Mouse (Mus musculus): ENCODE results near the gene Dpp9. TPM values are rescaled to one million over a fixed set of nuclear protein-coding genes. Genes with fewer than 3 reads are reported as not detected.

Gene Dpp9
- polyA plus RNA-seq, 1 experiment, result not detected

- Histone ChIP-seq H3K27ac (ENCODE audit: insufficient read depth, low read depth, low read length) (no peak overlapping the region), H3K4me1 (ENCODE audit: control insufficient read depth, insufficient read depth, low read length) (peaks cover 4% of the 10 kb centered on the region), H3K4me3 (ENCODE audit: insufficient read depth, low read depth, low read length) (no peak overlapping the region)
- TF ChIP-seq CTCF (IDR thresholded peaks at IDR 0.05; ENCODE audit: insufficient read depth, low read depth, low read length) (peak; percentile 96), POLR2A (IDR thresholded peaks at IDR 0.05; ENCODE audit: insufficient read depth, low read depth, low read length) (no peak)
- WGBS, result 3% methylated on average over 9 of the region's 9 CpGs
Measured at GRCm38 (mm10) chr17:56159729-56160128, 59.0 kb downstream of the Dpp9 start.

GRCm38 (mm10) chr17:56153643-56154042, 65.1 kb downstream of the Dpp9 start:
- Histone ChIP-seq H3K4me3 (ENCODE audit: insufficient read depth, low read depth, low read length) (no peak overlapping the region), H3K27ac (ENCODE audit: insufficient read depth, low read depth, low read length) (no peak overlapping the region), H3K4me1 (ENCODE audit: control insufficient read depth, insufficient read depth, low read length) (peaks cover 6% of the 10 kb centered on the region)
- TF ChIP-seq CTCF (IDR thresholded peaks at IDR 0.05; ENCODE audit: insufficient read depth, low read depth, low read length) (no peak), POLR2A (IDR thresholded peaks at IDR 0.05; ENCODE audit: insufficient read depth, low read depth, low read length) (no peak)
- WGBS, result 45% methylated on average over 9 of the region's 9 CpGs

GRCm38 (mm10) chr17:56149897-56150296, 68.8 kb downstream of the Dpp9 start:
- WGBS, result 69% methylated on average over 2 of the region's 2 CpGs
- no peak overlapping the region for H3K4me3 ChIP-seq (ENCODE audit: insufficient read depth, low read depth, low read length)
- TF ChIP-seq POLR2A (IDR thresholded peaks at IDR 0.05; ENCODE audit: insufficient read depth, low read depth, low read length) (no peak), CTCF (IDR thresholded peaks at IDR 0.05; ENCODE audit: insufficient read depth, low read depth, low read length) (no peak)
- no peak overlapping the region for H3K27ac ChIP-seq (ENCODE audit: insufficient read depth, low read depth, low read length)
- H3K4me1 ChIP-seq (ENCODE audit: control insufficient read depth, insufficient read depth, low read length), result peaks cover 18% of the 10 kb centered on the region

- TF ChIP-seq POLR2A (IDR thresholded peaks at IDR 0.05; ENCODE audit: insufficient read depth, low read depth, low read length) (no peak), CTCF (IDR thresholded peaks at IDR 0.05; ENCODE audit: insufficient read depth, low read depth, low read length) (no peak)
- Histone ChIP-seq H3K4me1 (ENCODE audit: control insufficient read depth, insufficient read depth, low read length) (peaks cover 18% of the 10 kb centered on the region), H3K4me3 (ENCODE audit: insufficient read depth, low read depth, low read length) (peak overlapping the region; percentile 25; the same call in 1 of the 2 replicates), H3K27ac (ENCODE audit: insufficient read depth, low read depth, low read length) (no peak overlapping the region)
- 5% methylated on average over 30 of the region's 30 CpGs for WGBS
Measured at GRCm38 (mm10) chr17:56148790-56149618, 69.7 kb downstream of the Dpp9 start.

GRCm38 (mm10) chr17:56148280-56148679, 70.4 kb downstream of the Dpp9 start:
- TF ChIP-seq CTCF (IDR thresholded peaks at IDR 0.05; ENCODE audit: insufficient read depth, low read depth, low read length) (no peak), POLR2A (IDR thresholded peaks at IDR 0.05; ENCODE audit: insufficient read depth, low read depth, low read length) (no peak)
- 31% methylated on average over 9 of the region's 9 CpGs for WGBS
- Histone ChIP-seq H3K4me3 (ENCODE audit: insufficient read depth, low read depth, low read length) (no peak overlapping the region), H3K4me1 (ENCODE audit: control insufficient read depth, insufficient read depth, low read length) (peaks cover 18% of the 10 kb centered on the region), H3K27ac (ENCODE audit: insufficient read depth, low read depth, low read length) (no peak overlapping the region)

- no peak for TF ChIP-seq CTCF (IDR thresholded peaks at IDR 0.05; ENCODE audit: insufficient read depth, low read depth, low read length)
- no peak for TF ChIP-seq POLR2A (IDR thresholded peaks at IDR 0.05; ENCODE audit: insufficient read depth, low read depth, low read length)
- 87% methylated on average over 12 of the region's 12 CpGs for WGBS
- H3K4me3 ChIP-seq (ENCODE audit: insufficient read depth, low read depth, low read length), result no peak overlapping the region
- H3K4me1 ChIP-seq (ENCODE audit: control insufficient read depth, insufficient read depth, low read length), result peaks cover 19% of the 10 kb centered on the region
- no peak overlapping the region for H3K27ac ChIP-seq (ENCODE audit: insufficient read depth, low read depth, low read length)
Measured at GRCm38 (mm10) chr17:56147420-56147819, 71.3 kb downstream of the Dpp9 start.

- TF ChIP-seq POLR2A (IDR thresholded peaks at IDR 0.05; ENCODE audit: insufficient read depth, low read depth, low read length) (no peak), CTCF (IDR thresholded peaks at IDR 0.05; ENCODE audit: insufficient read depth, low read depth, low read length) (no peak)
- WGBS, result 30% methylated on average over 9 of the region's 9 CpGs
- Histone ChIP-seq H3K27ac (ENCODE audit: insufficient read depth, low read depth, low read length) (no peak overlapping the region), H3K4me1 (ENCODE audit: control insufficient read depth, insufficient read depth, low read length) (peaks cover 32% of the 10 kb centered on the region), H3K4me3 (ENCODE audit: insufficient read depth, low read depth, low read length) (no peak overlapping the region)
Measured at GRCm38 (mm10) chr17:56146131-56146530, 72.6 kb downstream of the Dpp9 start.

GRCm38 (mm10) chr17:56144546-56144945, 74.2 kb downstream of the Dpp9 start:
- no peak overlapping the region for H3K27ac ChIP-seq (ENCODE audit: insufficient read depth, low read depth, low read length)
- TF ChIP-seq POLR2A (IDR thresholded peaks at IDR 0.05; ENCODE audit: insufficient read depth, low read depth, low read length), result no peak
- H3K4me3 ChIP-seq (ENCODE audit: insufficient read depth, low read depth, low read length), result no peak overlapping the region
- 84% methylated on average over 9 of the region's 9 CpGs for WGBS
- H3K4me1 ChIP-seq (ENCODE audit: control insufficient read depth, insufficient read depth, low read length), result peaks cover 36% of the 10 kb centered on the region

GRCm38 (mm10) chr17:56141702-56142605, 76.8 kb downstream of the Dpp9 start:
- peaks cover 49% of the 10 kb centered on the region for H3K4me1 ChIP-seq (ENCODE audit: control insufficient read depth, insufficient read depth, low read length)
- 1% methylated on average over 39 of the region's 47 CpGs for WGBS
- TF ChIP-seq POLR2A (IDR thresholded peaks at IDR 0.05; ENCODE audit: insufficient read depth, low read depth, low read length) (peak; percentile 41; the same call in 1 of the 2 replicates), CTCF (IDR thresholded peaks at IDR 0.05; ENCODE audit: insufficient read depth, low read depth, low read length) (no peak)
- no peak overlapping the region for H3K27ac ChIP-seq (ENCODE audit: insufficient read depth, low read depth, low read length)
- H3K4me3 ChIP-seq (ENCODE audit: insufficient read depth, low read depth, low read length), result peak overlapping the region; percentile 63
